In genomic region chr13:13328876-13329275, GRCm38 (mm10) we compare ENCODE assay signal across 8 mouse cellular contexts.
DNase-seq lines count a peak whose midpoint lies in the region; ATAC-seq and TF ChIP-seq lines count a peak whose summit lies in the region.

No protein-coding gene starts in this region.

- WGBS in thymus, adult 2 months, result 1% methylated on average over 2 of the region's 2 CpGs
- 4% methylated on average over 2 of the region's 2 CpGs for WGBS in kidney, embryonic 16.5 days

- H3K9me3 ChIP-seq in kidney, embryonic 16.5 days (ENCODE audit: low read length), result no peaks in the 10 kb centered on the region

- no peak for TF ChIP-seq CTCF in thymus, adult 2 months (IDR thresholded peaks at IDR 0.05; ENCODE audit: borderline replicate concordance, control insufficient read depth, extremely low read depth, insufficient read depth, low read length, poor library complexity)
- peak; percentile 32; the same call in 1 of the 2 replicates for TF ChIP-seq CTCF in cortical plate, adult 2 months (IDR thresholded peaks at IDR 0.05; ENCODE audit: extremely low read depth, insufficient read depth, low read length)

- ATAC-seq in frontal cortex, adult (ENCODE audit: low TSS enrichment), result no peak
- peak; percentile 57; the same call in 1 of the 2 replicates for ATAC-seq in kidney, embryonic 16.5 days (ENCODE audit: low FRiP score, low TSS enrichment)

- H3K9ac ChIP-seq in kidney, embryonic 16.5 days (replicated peaks; ENCODE audit: low read length), result no peak overlapping the region

- peak; percentile 14 to 31 for DNase-seq in frontal cortex, postnatal 14 days (ENCODE audit: low spot score in 2 of 2)
- peak; percentile 69 for DNase-seq in thymus, adult 2 months
- DNase-seq in thymus, adult 18-20 months, result no peak
- peak; percentile 82 for DNase-seq in lung, postnatal 36 days
- peak; percentile 22 to 76 for DNase-seq in thymus, postnatal 10 days (ENCODE audit: low spot score in 2 of 2)

- TF ChIP-seq POLR2A in thymus, adult 2 months (IDR thresholded peaks at IDR 0.05; ENCODE audit: control insufficient read depth, extremely low read depth, insufficient read depth, low read length, poor library complexity), result no peak
- no peak for TF ChIP-seq POLR2A in cortical plate, adult 2 months (IDR thresholded peaks at IDR 0.05; ENCODE audit: extremely low read depth, insufficient read depth, low read length)

- H3K4me1 ChIP-seq in thymus, adult 2 months (replicated peaks; ENCODE audit: control insufficient read depth, insufficient read depth, low read length), result no peaks in the 10 kb centered on the region
- H3K4me1 ChIP-seq in cortical plate, adult 2 months (ENCODE audit: control insufficient read depth, insufficient read depth, low read length), result no peaks in the 10 kb centered on the region
- H3K4me1 ChIP-seq in kidney, embryonic 16.5 days (ENCODE audit: insufficient read depth, low read length), result no peaks in the 10 kb centered on the region

- no peaks in the 10 kb centered on the region for H3K36me3 ChIP-seq in thymus, adult 2 months (ENCODE audit: control insufficient read depth, insufficient read depth, low read length)
- no peaks in the 10 kb centered on the region for H3K36me3 ChIP-seq in kidney, embryonic 16.5 days (ENCODE audit: insufficient read depth, low read length)

- H3K4me3 ChIP-seq in thymus, adult 2 months (ENCODE audit: control insufficient read depth, insufficient read depth, low read length), result no peak overlapping the region
- H3K4me3 ChIP-seq in cortical plate, adult 2 months (ENCODE audit: insufficient read depth, low read length), result no peak overlapping the region
- no peak overlapping the region for H3K4me3 ChIP-seq in kidney, embryonic 16.5 days (ENCODE audit: low read length)

- no peak overlapping the region for H3K27ac ChIP-seq in thymus, adult 2 months (ENCODE audit: control insufficient read depth, insufficient read depth, low read length)
- H3K27ac ChIP-seq in cortical plate, adult 2 months (ENCODE audit: insufficient read depth, low read length), result no peak overlapping the region
- H3K27ac ChIP-seq in kidney, embryonic 16.5 days (ENCODE audit: low read length), result no peak overlapping the region

- H3K27me3 ChIP-seq in thymus, adult 2 months (ENCODE audit: control insufficient read depth, insufficient read depth, low read length), result no peaks in the 10 kb centered on the region
- no peaks in the 10 kb centered on the region for H3K27me3 ChIP-seq in kidney, embryonic 16.5 days (ENCODE audit: insufficient read depth, low read length)

- H3K4me2 ChIP-seq in kidney, embryonic 16.5 days (replicated peaks; ENCODE audit: low read depth, low read length), result no peak overlapping the region

Comparison
In these comparisons a context has a peak if more than half of its experiments do, and no peak if none do; other contexts are left out.
1. DNase-seq: peak in frontal cortex, postnatal 14 days (2 of 2), thymus, adult 2 months (single experiment), lung, postnatal 36 days (single experiment) and thymus, postnatal 10 days (2 of 2); none in thymus, adult 18-20 months (0 of 2).